Mouse (Mus musculus) cerebellum, adult 9-11 months (tissue): ENCODE data around the gene Tomm7.
"Not testable (repeated sequence)": the region's sequence is repeated elsewhere in the genome, so short reads cannot be mapped to it uniquely, and the experiment has no call there.

Experiments
- DNase-seq: peaks from one replicate; pipeline ENCODE4 v3.0.0; 2022

The Tomm7 gene

GRCm38 (mm10) chr5:23850345-23851159 is 6.6 kb upstream of the Tomm7 start:
- peak; percentile 87 for DNase-seq

- no peak for DNase-seq
These were observed 1.2 kb upstream of the Tomm7 start for GRCm38 (mm10) chr5:23845141-23845540.

GRCm38 (mm10) chr5:23844531-23844841 is 525 bp upstream of the Tomm7 start:
- DNase-seq: no peak

GRCm38 (mm10) chr5:23838158-23838557 is 5.8 kb downstream of the Tomm7 start:
- no peak for DNase-seq

GRCm38 (mm10) chr5:23835691-23836090 is 8.3 kb downstream of the Tomm7 start:
- not testable (repeated sequence) for DNase-seq

GRCm38 (mm10) chr5:23830897-23831752 is 12.8 kb downstream of the Tomm7 start:
- DNase-seq: no peak

- peak; percentile 35 for DNase-seq
These were observed 17.5 kb downstream of the Tomm7 start for GRCm38 (mm10) chr5:23826321-23827004.

- DNase-seq: no peak
These were observed 19.7 kb downstream of the Tomm7 start for GRCm38 (mm10) chr5:23824171-23824733.

GRCm38 (mm10) chr5:23822306-23822705 is 21.7 kb downstream of the Tomm7 start:
- no peak for DNase-seq

GRCm38 (mm10) chr5:23816681-23817080 is 27.3 kb downstream of the Tomm7 start:
- DNase-seq: no peak

- no peak for DNase-seq
These were observed 29.1 kb downstream of the Tomm7 start for GRCm38 (mm10) chr5:23814841-23815240.

- DNase-seq: no peak
These were observed 51.2 kb downstream of the Tomm7 start for GRCm38 (mm10) chr5:23792726-23793125.

GRCm38 (mm10) chr5:23789078-23789612 is 54.8 kb downstream of the Tomm7 start:
- no peak for DNase-seq
